Mouse (Mus musculus) stomach, postnatal 0 days (tissue): Measurements from ENCODE around the gene Hoxd11. TPM values are rescaled to one million over a fixed set of nuclear protein-coding genes. Genes with fewer than 3 reads are reported as not detected.

Experiments
- ATAC-seq: fragments of 200-750 bp; cut with Nextera tagmentation; 2 replicates; pipeline ENCODE4 v1.8.0; 2017; ENCODE audit not compliant: low FRiP score, low TSS enrichment
- DNase-seq: peaks from one replicate; pipeline ENCODE4 v3.0.0-alpha.2; 2016; ENCODE audit warnings: low spot score
- H3K27ac ChIP-seq: fragments of 300-500 bp; sonication (generic); replicated peaks from 2 replicates; pipeline ENCODE4 v1.5.1; 2014; ENCODE audit warnings: mild to moderate bottlenecking, control low read depth
- H3K27me3 ChIP-seq: fragments of 300-500 bp; sonication (generic); 2 replicates; pipeline ENCODE4 v1.6.1; 2014; ENCODE audit warnings: low read length; ENCODE audit not compliant: control insufficient read depth, insufficient read depth
- H3K36me3 ChIP-seq: fragments of 300-500 bp; sonication (generic); 2 replicates; pipeline ENCODE4 v1.6.1; 2014; ENCODE audit warnings: low read length, mixed read lengths; ENCODE audit not compliant: control insufficient read depth, insufficient read depth
- H3K4me1 ChIP-seq: fragments of 300-500 bp; sonication (generic); replicated peaks from 2 replicates; pipeline ENCODE4 v1.6.1; 2014; ENCODE audit warnings: antibody characterized with exemption; ENCODE audit not compliant: control insufficient read depth, insufficient read depth
- H3K4me2 ChIP-seq: fragments of 300-500 bp; sonication (generic); replicated peaks from 2 replicates; pipeline ENCODE4 v1.6.1; 2014; ENCODE audit warnings: low read depth, mild to moderate bottlenecking, control low read depth, moderate library complexity
- H3K4me3 ChIP-seq: fragments of 300-500 bp; sonication (generic); 2 replicates; pipeline ENCODE4 v1.5.1; 2014; ENCODE audit warnings: low read depth, low read length, control low read depth
- H3K9ac ChIP-seq: fragments of 300-500 bp; sonication (generic); 2 replicates; pipeline ENCODE4 v1.6.1; 2014; ENCODE audit warnings: mild to moderate bottlenecking, low read length, control low read depth, mixed read lengths
- H3K9me3 ChIP-seq: fragments of 300-500 bp; sonication (generic); 2 replicates; pipeline ENCODE4 v1.6.1; 2016; ENCODE audit warnings: low read length; ENCODE audit not compliant: control insufficient read depth
- CTCF ChIP-seq: IDR thresholded peaks from 2 replicates; pipeline ENCODE4 v1.5.1; 2016; ENCODE audit warnings: antibody characterized with exemption, low read depth, mild to moderate bottlenecking, moderate library complexity
- EP300 ChIP-seq: optimal IDR thresholded peaks from 2 replicates; pipeline ENCODE3; 2016; ENCODE audit warnings: antibody characterized with exemption
- WGBS: fragments of 180-500 bp; shearing (Covaris S2); extraction: QIAGEN DNeasy Blood & Tissue Kit; methylation state at CpG from one replicate; pipeline ENCODE4 v1.1.7; 2014; 5-methylcytosine and 5-hydroxymethylcytosine counted together
- polyA plus RNA-seq: library from polyadenylated mRNA; unstranded; fragments of >200 nt; fragmentation: Nextera tagmentation; extraction: Ambion mirVana; gene quantifications from 2 replicates; pipeline ENCODE4 v1.2.1, GENCODE M21; 2015

Hoxd11 gene
- polyA plus RNA-seq, 1 experiment from 2014 or later: not detected

GRCm38 (mm10) chr2:74661685-74662084 lies 17.7 kb upstream of the Hoxd11 start:
- WGBS: 2% methylated on average over 14 of the region's 14 CpGs
- Histone ChIP-seq H3K9ac (no peak overlapping the region), H3K27ac (no peak overlapping the region), H3K36me3 (no peaks in the 10 kb centered on the region), H3K4me3 (0 out of 2 replicates have a peak overlapping the region, but pooled peaks have one; percentile 8), H3K9me3 (no peaks in the 10 kb centered on the region), H3K27me3 (peaks cover 56% of the 10 kb centered on the region), H3K4me2 (peak overlapping the region; percentile 20; the same call in 1 of the 2 replicates), H3K4me1 (no peaks in the 10 kb centered on the region)
- TF ChIP-seq EP300 (no peak), CTCF (peak; percentile 69)
- ATAC-seq (no peak), DNase-seq (no peak)

- DNase-seq (peak; percentile 49), ATAC-seq (no peak)
- peak; percentile 80 for TF ChIP-seq CTCF
- no peak for TF ChIP-seq EP300
- no peak overlapping the region for H3K4me2 ChIP-seq
- peaks cover 60% of the 10 kb centered on the region for H3K27me3 ChIP-seq
- no peaks in the 10 kb centered on the region for H3K9me3 ChIP-seq
- no peak overlapping the region for H3K9ac ChIP-seq
- WGBS: 4% methylated on average over 18 of the region's 18 CpGs
- H3K27ac ChIP-seq: no peak overlapping the region
- H3K4me1 ChIP-seq: no peaks in the 10 kb centered on the region
- H3K36me3 ChIP-seq: no peaks in the 10 kb centered on the region
- H3K4me3 ChIP-seq: no peak overlapping the region
Observed at GRCm38 (mm10) chr2:74663291-74663925, 15.9 kb upstream of the Hoxd11 start.

GRCm38 (mm10) chr2:74666411-74666810 lies 12.9 kb upstream of the Hoxd11 start:
- no peaks in the 10 kb centered on the region for H3K9me3 ChIP-seq
- ATAC-seq (no peak), DNase-seq (no peak)
- no peak overlapping the region for H3K9ac ChIP-seq
- no peak overlapping the region for H3K4me3 ChIP-seq
- H3K27ac ChIP-seq: no peak overlapping the region
- H3K4me1 ChIP-seq: no peaks in the 10 kb centered on the region
- peaks cover 57% of the 10 kb centered on the region for H3K27me3 ChIP-seq
- TF ChIP-seq EP300: no peak
- no peak for TF ChIP-seq CTCF
- 5% methylated on average over 7 of the region's 7 CpGs for WGBS
- no peaks in the 10 kb centered on the region for H3K36me3 ChIP-seq
- no peak overlapping the region for H3K4me2 ChIP-seq

- 2% methylated on average over 36 of the region's 36 CpGs for WGBS
- ATAC-seq: no peak
- Histone ChIP-seq H3K9me3 (no peaks in the 10 kb centered on the region), H3K4me3 (peak overlapping the region; percentile 32; the same call in 1 of the 2 replicates), H3K9ac (no peak overlapping the region), H3K27ac (no peak overlapping the region), H3K36me3 (no peaks in the 10 kb centered on the region), H3K4me1 (no peaks in the 10 kb centered on the region), H3K4me2 (no peak overlapping the region; the same call in 1 of the 2 replicates), H3K27me3 (peaks cover 49% of the 10 kb centered on the region; the same call in 1 of the 2 replicates)
- DNase-seq: no peak
- TF ChIP-seq EP300: no peak
- no peak for TF ChIP-seq CTCF
Observed at GRCm38 (mm10) chr2:74667191-74667841, 12.0 kb upstream of the Hoxd11 start.

- ATAC-seq: peak; percentile 32; the same call in 1 of the 2 replicates
- Histone ChIP-seq H3K9me3 (no peaks in the 10 kb centered on the region), H3K27ac (no peak within 1 kb of the TSS), H3K36me3 (no peaks in the 10 kb centered on the region), H3K4me3 (peak within 1 kb of the TSS; percentile 32), H3K27me3 (peaks cover 54% of the 10 kb centered on the region; the same call in 1 of the 2 replicates), H3K4me2 (peak within 1 kb of the TSS; percentile 52), H3K4me1 (no peaks in the 10 kb centered on the region), H3K9ac (no peak within 1 kb of the TSS)
- under 1% methylated on average over 17 of the region's 51 CpGs for WGBS
- TF ChIP-seq CTCF (no peak), EP300 (no peak)
- no peak for DNase-seq
Observed at GRCm38 (mm10) chr2:74667842-74668357, 11.5 kb upstream of the Hoxd11 start, which contains the start of gene Hoxd13. TSS of gene Hoxd13 (plus strand) at chr2:74668310.
